Mouse (Mus musculus) left cerebral cortex, postnatal 14 days (tissue): ENCODE data around the gene Tmem150c. TPM values are rescaled to one million over a fixed set of nuclear protein-coding genes. Genes with fewer than 3 reads are reported as not detected.
A peak's percentile ranks its signal among the peaks of the same experiment; 100 is the strongest.

Experiments
- DNase-seq, 2 experiments: peaks; one replicate each; pipeline ENCODE4 v3.0.0; 2021 to 2022; ENCODE audit warnings: low spot score in 2 of 2, mixed read lengths in 1 of 2
- intact Hi-C: fragments of 180-260 bp; cut with DNase I; formaldehyde crosslinking; loops from one replicate; pipeline ENCODE4 v1.15.1; 2025
- long read RNA-seq, 2 experiments: library from polyadenylated mRNA; stranded (forward); transcript quantifications; one replicate each; pipeline ENCODE4 v2.0.0; 2021
- total RNA-seq, 2 experiments: library from RNA; stranded (reverse); gene quantifications; 2 replicates each; pipeline ENCODE4 v1.2.3; 2021

Tmem150c gene
- total RNA-seq: 10 to 100 TPM; 46.2 to 48.8 TPM
- long read RNA-seq, experiment 1, partial matches to known transcripts: 0 of 15 reads
- long read RNA-seq, experiment 1, other reads (novel, unspliced or antisense): 12 of 15 reads
- long read RNA-seq, experiment 2, partial matches to known transcripts: 3 of 14 reads
- long read RNA-seq, experiment 2, other reads (novel, unspliced or antisense): 8 of 14 reads

DNA sequence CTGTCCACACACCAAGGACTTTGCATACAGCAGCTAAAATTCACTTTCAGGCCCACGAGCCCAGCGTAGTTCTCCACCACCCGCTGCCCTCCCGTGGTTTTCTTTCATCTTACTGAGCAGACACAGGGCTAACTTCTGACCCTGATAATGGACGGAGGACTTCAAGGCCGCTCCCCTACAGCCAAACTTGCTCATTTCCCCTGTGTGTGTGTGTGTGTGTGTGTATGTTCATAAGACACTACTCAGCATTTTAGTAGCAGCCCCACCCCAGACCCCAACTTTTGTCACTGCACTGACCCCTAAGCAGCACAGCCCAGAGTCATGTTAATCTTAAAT, at the start of gene Tmem150c:
Tmem150c (minus strand) TSS at position 171 of the 336 bp plus-strand sequence.
- DNase-seq: no peak
- intact Hi-C loops: no loop called here

DNA sequence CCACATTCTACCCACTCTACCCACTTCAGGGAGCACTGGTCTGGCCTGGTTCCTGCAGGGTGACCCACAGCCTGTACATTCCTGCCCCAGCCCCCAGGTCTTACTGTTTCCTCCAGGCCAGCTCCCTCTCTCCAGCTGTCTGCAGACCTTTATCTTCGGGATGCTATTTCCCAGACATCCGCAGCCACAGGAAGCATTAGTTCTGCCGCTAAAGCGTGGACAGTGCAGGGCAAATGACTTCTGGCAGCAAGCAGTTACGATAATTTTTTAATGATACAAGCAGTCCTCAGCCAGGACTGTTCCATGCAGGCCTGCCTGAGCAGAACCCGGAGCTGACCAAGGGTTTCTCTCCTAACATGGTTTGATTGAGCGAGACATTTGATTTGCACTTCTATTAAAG, 49.5 kb upstream of the Tmem150c start:
- DNase-seq: no peak
- intact Hi-C loops: no loop called here

DNA sequence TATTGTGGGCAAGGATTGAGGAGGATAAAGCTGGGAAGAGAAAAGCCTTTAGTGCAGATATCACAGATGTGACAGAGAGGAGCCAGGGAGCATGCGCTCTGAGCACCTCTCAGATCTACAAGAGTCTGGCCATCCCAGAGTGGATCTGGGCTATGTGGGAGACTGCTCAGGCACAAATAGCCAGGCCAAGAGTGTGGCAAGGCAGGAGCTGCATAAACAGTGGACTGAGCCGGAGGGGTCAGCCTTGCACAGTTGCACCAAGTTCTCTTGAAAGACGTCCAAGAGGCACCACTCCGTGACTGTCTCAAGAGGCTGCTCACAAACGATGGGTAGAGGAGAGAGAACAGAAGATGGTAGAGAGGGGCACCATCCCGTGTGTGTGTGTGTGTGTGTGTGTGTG, 47.1 kb upstream of the Tmem150c start:
- intact Hi-C loops: no loop called here
- DNase-seq: no peak

DNA sequence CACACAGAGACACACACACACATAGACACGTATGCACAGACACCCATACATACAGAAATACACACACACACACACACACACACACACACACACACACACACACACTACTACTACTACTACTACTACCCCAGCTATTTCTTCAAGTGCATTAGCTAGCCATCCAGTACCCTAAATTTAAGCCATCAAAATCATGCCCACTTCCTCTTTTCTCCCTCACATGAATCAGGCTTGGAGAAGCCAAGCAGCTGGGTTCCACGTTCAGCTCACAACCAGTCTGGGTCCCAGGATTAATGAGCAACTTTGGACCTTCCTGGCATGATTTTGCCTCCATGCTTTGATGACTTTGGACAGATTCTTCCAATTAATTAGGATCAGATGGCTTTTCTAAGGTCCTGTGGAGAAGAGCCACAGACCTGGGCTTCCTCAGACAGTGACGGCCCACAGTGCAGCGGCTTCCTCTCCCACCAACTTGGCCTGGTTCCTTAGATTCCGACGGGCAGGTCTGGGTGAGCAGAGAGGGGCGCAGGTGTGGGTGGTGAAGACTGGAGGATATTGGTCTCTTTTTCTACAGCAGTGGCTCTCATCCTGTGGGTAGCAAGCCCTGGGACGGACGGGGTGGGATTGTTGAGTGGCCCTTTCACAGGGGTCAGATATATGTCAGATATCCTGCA, 46.0 kb upstream of the Tmem150c start:
- intact Hi-C loops: no loop called here
- DNase-seq: no peak

DNA sequence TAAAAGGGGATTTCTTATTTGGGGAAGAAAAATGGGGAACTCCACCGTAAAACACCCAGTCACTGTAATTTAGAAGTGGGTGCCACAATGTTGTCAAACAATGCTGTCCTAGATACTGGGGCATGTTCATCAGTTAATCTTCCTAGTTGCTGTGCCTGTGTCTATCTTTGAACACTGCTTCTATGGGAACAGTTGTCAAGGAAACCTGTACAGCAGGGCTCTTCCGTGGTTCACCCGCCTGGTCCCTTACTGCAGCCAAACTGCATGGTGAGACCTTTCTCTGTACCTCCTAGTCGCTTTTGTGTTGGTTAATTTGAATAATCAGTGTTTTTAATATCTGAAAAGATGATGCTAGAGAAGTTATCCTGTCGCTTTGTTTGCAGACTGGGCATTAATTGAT, 41.2 kb upstream of the Tmem150c start:
- DNase-seq: peak; percentile 41 to 78
- intact Hi-C loops: no loop called here

DNA sequence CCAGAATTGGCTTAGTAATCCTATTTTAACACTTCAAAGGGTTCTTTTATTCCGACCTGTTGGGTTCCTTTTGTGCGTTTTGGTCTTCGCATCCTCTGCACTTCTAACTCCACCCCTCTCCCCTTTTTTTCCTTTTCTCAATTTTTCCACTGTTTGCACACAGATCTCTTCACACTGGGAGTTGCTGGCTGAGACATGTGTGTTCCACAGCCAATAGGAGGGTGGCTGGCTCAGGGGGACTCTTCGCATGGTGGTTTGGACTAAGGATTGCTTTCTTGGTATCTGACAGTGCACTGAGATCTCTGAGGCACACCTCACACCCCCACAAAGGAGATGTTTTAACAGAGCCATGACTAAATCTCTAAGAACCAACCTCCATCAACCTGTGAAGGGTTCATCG, 40.7 kb upstream of the Tmem150c start:
- peak in 1 of 2 experiments; percentile 75 for DNase-seq
- intact Hi-C loops: no loop called here

DNA sequence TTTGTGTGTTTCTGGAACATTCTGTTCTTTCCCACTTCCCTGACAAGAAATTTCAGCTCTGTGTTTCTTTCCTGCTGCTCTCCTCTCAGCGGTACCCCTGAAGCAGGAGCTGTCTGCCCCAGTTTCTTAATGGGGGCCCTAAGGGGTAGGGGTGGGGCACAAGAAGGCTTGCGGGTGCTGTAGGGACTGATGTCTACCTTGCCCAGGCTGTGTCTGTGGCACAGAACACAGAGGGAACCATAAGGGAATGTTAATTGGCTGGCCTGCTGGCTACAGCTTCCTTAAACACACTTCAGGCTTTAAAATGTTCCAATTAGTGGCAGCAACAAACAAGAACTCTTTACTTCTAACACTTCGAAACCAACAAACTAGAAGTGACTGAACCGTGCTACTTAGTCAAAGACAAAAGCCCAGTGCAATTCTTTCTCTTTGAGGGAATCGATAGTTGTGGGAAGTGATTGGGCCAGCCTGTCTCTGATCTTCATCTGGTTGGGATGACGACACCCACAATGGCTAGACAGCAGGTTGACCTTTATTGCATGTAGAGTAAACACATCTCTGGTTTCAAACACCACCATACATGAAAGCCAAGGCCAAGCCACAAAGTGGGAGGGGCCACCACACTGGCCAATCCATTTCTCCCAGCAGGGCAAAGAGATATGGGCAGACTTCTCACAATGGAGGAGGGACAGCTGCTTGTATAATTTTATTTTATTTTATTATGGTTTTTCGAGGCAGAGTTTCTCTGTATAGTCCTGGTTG, 39.7 kb upstream of the Tmem150c start:
- intact Hi-C loops: no loop called here
- no peak for DNase-seq

DNA sequence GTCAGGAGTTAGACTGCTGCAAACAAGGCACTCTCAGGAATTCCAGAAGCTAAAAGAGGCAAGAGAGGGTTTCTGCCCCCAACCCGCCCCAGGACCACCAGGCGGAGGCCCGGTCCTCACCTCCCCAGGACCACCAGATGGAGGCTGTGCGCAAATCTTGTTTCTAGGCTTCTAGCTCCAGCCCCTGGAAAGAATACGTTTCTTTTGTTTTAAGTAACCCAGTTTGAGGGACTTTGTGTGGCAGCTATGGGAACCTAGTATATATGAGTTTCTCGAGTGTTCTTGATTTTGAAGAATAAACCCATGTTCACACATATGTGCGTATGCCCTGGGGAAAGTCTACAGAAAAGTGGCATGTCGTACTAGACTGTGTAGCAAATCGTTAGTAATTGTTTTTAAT, 37.9 kb upstream of the Tmem150c start:
- intact Hi-C loops: no loop called here
- no peak for DNase-seq

DNA sequence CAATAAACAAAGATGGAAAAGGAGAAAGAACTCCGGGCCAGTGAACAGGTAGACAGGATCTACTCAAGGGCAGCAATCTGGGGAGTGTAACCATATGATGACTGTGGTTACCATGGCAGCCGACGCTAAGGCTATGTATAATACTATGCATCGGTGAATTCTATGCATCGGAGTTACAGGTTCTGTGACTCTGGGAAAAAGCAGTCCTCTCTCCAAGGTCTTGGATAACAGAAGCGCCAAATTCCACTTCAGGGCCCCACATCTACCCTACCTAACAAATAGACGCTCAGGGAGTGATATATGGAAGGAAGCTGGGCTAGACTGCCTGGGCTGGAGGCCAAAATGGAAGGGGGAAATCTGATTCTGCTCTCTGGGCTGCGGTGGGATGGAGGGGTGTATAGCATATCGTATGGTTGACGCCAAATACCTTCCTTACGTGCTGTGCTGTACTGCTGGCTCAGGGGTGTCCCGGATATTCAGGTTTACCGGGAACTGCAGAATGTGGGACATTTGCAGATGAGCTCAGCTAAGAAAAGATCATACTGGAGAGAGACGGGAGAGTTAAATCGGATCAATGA, 37.3 kb upstream of the Tmem150c start:
- DNase-seq: no peak
- intact Hi-C loops: no loop called here

DNA sequence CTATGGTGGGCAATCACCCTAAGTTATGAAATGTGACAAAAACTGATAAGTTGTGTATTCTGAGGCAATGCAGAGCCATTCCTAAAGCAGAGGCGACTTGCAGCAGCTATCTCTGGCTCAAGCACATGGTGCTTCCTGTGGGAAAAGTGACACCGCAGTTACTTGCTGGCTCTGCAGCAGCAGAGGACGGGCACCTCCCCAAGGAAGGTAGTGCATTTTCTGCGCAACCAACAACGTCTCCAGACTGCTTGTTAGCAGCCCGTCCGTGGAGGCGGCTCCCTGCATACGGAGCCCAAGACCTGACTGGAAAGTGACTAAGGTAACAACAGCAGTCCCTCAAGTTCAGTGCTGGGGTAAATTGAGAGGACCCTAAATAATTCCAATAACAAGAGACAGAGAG, 36.8 kb upstream of the Tmem150c start:
- intact Hi-C loops: no loop called here
- DNase-seq: no peak

DNA sequence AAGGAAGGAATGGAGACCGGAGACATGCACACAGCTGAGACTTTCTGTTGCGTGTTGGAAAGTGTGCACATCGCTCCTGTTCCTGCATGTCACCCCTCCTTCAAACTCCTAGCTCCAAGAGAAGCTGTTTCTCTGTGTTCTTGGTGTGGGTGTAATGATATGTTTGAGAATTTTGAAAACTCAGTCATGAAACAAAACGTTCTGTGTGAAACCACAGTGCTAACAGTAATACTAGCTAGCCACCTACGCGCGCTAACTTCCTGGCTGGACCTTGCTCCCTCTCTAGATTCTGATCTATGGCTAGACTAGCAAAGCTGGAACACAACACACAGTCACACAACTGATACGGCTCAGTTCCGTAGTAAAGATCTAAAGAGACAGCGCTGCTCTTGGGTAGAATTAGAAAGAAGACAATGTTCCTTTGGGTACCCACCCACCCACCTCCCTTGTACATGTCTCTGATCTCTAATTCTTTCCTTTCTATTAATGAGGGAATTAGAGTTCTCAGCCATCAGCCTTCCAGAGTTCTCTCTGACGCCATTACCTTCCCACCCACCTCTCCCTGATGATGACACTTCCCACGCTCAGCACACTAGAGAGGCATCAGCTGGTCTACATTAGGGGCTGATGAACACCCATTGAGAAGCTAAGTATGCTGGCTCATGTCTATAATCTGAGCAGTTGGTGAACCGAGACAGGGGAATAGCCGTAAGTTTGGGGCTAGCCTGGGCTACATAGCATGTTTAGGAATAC, 32.0 kb upstream of the Tmem150c start:
- DNase-seq: no peak
- intact Hi-C loops: no loop called here

DNA sequence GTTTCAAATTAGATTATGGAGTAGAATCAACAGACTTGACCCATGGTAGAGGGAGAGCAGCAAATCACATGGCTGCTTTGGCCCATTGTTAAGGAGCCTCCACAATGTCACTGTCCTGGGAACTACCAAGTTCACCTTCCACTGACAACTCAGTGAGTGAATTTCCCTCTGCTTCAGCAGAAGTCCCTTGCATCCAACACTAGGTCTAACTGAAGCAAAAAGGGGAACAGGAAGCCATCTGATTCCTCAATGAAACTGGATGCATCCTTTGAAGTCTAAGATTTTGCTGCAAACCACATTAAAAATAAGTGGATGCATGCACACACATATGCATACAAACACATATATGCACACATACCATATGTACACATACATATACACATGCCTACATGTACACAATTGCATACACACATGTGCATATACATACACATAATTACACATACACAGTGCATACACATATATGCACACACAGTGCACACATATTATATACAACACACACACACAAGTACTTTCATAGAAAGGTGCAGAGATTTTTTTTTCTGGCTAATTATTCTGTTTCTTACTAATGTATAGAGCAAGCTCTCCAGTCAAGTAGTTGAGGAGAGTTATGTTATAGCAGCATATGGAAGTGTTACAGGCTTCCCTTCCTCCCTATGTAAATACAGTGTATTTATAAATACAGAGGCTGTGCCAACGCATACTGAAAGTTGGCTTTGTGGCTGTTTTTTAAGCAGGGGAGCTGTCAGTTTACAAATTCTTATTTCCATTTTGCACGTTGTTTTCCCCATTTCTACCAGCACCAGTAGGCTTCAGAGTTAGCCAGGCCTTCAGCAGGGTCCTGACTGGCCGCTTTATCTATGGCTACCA, 27.7 kb upstream of the Tmem150c start:
- DNase-seq: no peak
- intact Hi-C loops: no loop called here

DNA sequence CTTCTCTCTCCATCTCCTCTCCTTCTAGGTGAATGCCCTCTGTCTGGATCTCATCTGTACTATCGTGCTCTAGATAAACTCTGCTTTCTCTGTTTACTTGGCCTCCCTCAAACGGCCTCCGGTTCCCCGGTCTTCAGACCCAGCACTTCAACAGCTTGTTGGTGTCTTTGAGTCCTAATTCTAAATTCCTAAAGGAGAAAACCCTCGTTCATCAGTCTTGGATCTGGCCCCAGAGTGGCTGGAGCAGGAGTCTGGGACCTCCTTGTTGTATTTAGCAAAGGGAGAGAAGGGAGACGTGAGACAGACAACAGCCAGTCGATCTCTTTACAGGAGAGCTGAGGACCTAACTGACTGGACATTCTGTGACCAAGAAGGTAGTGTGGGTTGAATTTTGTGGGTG, 27.0 kb upstream of the Tmem150c start:
- intact Hi-C loops: no loop called here
- DNase-seq: no peak

DNA sequence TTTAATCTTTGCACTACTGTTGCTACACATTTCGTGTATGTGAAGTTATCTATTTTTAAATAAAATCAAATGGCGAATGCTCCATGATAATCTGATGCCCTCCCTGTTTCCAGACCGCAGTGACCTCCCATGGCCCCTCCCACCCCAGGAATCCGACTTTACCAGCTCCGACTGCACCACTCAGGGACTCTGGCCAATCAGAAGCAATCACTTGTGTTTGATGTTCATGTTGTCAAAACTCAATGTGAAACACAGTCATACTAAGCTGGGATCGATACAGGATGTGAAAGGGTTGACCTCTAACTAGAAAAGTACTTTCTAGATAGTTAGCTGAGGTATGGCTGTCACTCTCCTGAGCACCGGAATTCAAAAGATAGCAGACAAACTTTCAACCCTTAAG, 26.3 kb upstream of the Tmem150c start:
- intact Hi-C loops: no loop called here
- DNase-seq: no peak

DNA sequence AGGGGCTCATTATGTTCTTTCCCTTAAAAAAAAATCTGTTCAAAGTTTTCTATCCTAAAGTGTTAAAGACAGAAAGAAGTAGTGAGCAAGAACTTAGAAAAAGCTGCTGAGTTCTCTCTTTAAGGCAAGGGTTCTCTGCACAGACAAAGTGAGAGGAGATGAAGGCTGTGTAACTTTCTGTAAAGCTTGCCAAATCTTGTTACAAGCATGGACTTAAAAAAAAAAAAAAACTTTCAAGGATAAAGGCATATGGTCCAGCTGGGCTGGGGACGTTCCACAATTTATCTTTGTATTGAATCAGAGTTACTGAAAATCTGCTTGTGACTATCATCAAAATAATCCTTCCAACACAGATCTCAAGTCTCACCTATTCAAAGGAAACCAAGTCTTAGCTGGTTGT, 21.4 kb upstream of the Tmem150c start:
- no peak for DNase-seq
- intact Hi-C loops: no loop called here

DNA sequence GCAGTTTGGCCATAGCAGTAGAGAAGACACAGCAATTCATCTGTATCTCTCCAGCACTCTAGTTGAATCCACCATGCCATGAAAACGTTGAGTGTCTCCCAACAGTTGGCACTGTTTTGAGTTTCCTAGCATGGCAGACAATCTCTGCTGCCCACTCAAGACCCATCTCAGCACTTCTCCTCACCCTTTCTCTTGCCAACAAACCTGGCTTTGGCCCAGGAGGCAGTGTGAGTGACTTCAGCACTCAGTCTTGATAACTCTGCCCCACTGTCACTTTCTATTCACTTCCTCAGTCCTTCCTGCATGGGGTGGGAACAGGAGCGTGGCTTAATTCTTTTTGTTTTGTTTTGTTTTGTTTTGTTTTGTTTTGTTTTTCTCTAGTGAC, 19.2 kb upstream of the Tmem150c start:
- intact Hi-C loops: no loop called here
- DNase-seq: no peak

DNA sequence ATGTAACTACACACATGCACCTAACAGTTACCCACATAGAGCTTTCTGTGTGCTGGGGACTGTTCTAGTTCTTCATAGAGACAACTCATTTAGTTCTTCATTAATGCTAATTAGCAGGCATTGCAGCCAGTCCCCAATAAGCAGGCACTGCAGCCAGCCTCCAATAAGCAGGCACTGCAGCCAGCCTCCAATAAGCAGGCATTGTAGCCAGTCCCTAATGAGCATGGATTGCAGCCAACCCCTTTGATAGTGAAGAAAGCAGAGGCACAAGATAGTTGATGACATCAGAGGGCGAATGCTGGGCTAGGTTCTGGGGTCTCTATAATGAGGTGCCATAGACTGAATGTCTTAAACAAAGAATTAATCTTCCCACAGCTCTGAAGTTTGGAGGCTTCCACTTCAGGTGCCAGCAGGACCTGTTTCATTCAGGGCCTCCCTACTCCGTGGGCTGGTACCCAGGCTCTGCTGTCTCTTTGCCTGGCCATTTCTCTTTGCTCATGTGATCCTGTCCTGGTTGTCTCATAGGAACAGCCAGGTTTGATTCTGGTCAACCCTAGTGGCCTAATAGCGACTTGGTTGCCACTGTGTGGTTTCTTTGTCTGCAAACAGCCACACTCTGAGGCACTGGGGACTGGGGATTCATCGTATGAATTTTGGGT, 18.6 kb upstream of the Tmem150c start:
- peak; percentile 61 to 68 for DNase-seq
- intact Hi-C loops: no loop called here

DNA sequence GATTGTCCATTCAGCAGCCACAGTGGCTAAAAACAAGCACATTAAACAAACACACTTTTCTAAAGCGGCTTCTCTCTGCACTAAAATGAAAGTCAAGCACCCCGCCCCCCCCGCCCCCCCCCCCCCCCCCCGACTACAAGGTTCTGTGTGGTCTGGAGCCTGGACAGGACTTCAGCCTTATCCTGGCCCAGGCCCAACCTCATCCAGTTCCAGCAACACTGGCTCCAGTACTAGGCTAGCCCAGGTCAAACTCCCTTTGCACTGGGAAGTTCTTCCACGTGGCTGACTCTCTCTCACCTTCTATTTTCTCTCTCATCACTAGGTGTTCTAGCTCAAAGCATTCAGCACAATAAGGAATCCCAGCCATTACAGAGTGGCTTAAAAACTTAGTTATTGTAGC, 17.9 kb upstream of the Tmem150c start:
- intact Hi-C loops: no loop called here
- DNase-seq: no peak

DNA sequence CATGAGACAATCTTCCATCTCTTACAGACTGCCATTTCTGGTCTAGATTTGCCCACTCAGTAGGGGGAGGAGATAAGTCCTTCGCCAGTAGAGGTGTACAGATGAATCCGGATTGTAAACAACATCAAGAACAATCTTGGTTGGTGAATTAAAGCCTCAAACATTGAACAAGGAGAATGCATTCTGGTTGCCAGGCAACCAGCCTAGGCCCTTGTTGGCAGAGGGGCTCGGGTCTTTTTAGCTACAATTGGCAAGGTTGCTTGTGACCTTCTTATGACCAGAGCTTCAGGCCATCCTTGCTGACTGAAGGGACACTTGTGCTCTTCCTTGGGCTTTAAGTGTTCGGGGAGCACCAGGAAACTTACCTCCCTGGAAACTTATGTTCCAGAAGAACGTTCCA, 16.5 kb upstream of the Tmem150c start:
- no peak for DNase-seq

More for the DNA sequence above, 16.5 kb upstream of the Tmem150c start:
- intact Hi-C loops: no loop called here
